Mouse (Mus musculus): Measurements from ENCODE around the gene Pecam1.

DNA sequence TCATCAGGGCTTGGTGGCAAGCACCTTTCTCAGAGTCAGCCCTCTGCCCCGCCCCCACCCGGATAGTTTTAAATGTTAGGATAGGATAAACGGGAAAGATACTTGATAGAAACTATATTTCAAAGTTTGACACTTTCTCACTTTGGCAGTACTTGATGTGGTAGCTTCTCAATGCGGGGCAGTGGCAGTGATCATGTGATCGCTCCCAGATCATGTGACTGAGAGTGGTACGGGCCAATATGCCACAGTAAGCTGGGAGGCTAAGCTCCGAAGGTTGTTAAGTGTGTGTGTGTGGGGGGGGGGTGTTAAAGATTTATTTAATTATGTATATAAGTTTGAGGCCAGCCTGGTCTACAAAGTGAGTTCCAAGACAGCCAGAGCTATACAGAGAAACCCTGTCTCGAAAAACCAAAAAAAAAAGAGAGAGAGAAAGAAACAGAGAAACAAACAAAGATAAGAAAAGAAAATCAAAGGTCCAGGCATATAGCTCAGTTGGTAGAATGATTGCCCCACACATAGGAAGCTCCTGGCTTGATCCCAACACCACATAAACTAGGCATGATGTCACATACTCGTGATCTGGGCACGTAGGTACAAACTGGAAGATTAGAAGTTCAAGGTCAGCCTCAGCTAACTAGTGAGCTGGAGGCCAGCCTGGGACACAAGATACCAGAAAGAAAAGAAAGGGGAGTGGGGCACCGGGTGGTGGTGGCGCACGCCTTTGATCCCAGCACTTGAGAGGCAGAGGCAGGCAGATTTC lies 132.4 kb downstream of the Pecam1 start:
- TF ChIP-seq GATA1 (IDR thresholded peaks at IDR 0.05; ENCODE audit: borderline replicate concordance, low read length), result no peak
- TF ChIP-seq TAL1 (conservative IDR thresholded peaks at IDR 0.05; ENCODE audit: low read depth, low read length), result no peak
- no peak for TF ChIP-seq CTCF (IDR thresholded peaks at IDR 0.05; ENCODE audit: low read depth, low read length)
- TF ChIP-seq GATA2 (IDR thresholded peaks at IDR 0.05; ENCODE audit: borderline replicate concordance, low read depth, low read length), result no peak
- TF ChIP-seq POLR2AphosphoS5 (IDR thresholded peaks at IDR 0.05; ENCODE audit: insufficient replicate concordance, low read depth, low read length), result no peak

Data from G1E (cell line).